Mouse (Mus musculus) left cerebral cortex, adult 2 months (tissue): ENCODE results near the gene Chic2. TPM values are rescaled to one million over a fixed set of nuclear protein-coding genes. Genes with fewer than 3 reads are reported as not detected.
A peak's percentile ranks its signal among the peaks of the same experiment; 100 is the strongest.

Experiments
- DNase-seq, 2 experiments: peaks; one replicate each; pipeline ENCODE4 v3.0.0; 2021 to 2022; ENCODE audit warnings: low spot score in 2 of 2, mixed read lengths in 1 of 2; ENCODE audit errors: extremely low spot score in 1 of 2
- H3K27ac ChIP-seq: fragments of 200-600 bp; 2 replicates; pipeline ENCODE4 v1.8.1; 2022
- H3K4me3 ChIP-seq: fragments of 200-600 bp; 2 replicates; pipeline ENCODE4 v1.8.1; 2022
- CTCF ChIP-seq: fragments of 200-600 bp; IDR thresholded peaks from 2 replicates; pipeline ENCODE4 v1.8.1; 2022; ENCODE audit warnings: antibody characterized with exemption, mild to moderate bottlenecking, moderate library complexity
- intact Hi-C: fragments of 180-260 bp; cut with DNase I; formaldehyde crosslinking; loops from one replicate; pipeline ENCODE4 v1.15.1; 2025
- total RNA-seq, 2 experiments: library from RNA; stranded (reverse); gene quantifications; 2 replicates each; pipeline ENCODE4 v1.2.3; 2021

The Chic2 gene
- total RNA-seq, 2 experiments from 2014 or later, result 18.1 to 19.9 TPM

DNA sequence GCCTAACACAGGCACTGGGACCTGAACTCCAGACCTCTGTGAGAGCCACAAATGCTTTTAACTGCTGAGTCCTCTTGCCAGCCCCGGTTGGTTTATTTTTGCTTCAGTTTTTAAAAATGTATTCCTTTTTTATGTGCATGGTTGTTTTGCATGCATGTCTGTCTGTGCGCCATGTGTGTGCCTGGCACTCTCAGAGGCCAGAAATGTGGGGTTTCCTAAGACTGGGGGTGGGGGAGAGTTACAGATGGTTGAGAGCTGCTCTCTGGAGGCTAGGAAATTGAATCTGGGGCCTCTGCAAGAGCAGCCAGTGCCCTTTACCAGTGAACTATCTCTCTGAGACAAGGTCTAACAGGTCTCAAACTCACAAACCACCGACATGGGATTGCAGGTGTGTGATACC is 76.7 kb downstream of the Chic2 start:
- DNase-seq, result no peak
- no peak for TF ChIP-seq CTCF
- intact Hi-C loops, result no loop called here
- no peak overlapping the region for H3K4me3 ChIP-seq
- no peak overlapping the region for H3K27ac ChIP-seq

DNA sequence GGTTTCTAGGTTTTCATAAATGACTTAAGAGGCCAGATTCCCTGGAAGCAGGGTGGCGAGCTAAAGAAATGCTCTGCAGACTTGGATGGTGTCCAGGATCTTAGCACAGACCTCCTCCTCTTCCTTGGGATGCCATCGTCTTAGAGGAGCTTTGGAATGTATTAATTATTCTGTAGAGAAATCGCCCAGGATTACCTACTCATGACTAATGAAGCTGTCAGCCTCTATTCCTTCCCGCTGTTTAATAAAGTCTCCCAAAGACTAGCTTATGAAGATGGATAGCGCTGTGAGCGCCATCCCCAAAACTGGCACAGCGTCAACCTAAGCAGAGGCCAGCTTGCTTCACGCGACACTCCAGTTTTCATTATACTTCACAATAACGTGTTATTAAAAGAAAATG is 77.7 kb downstream of the Chic2 start:
- no peak overlapping the region for H3K27ac ChIP-seq

DNA sequence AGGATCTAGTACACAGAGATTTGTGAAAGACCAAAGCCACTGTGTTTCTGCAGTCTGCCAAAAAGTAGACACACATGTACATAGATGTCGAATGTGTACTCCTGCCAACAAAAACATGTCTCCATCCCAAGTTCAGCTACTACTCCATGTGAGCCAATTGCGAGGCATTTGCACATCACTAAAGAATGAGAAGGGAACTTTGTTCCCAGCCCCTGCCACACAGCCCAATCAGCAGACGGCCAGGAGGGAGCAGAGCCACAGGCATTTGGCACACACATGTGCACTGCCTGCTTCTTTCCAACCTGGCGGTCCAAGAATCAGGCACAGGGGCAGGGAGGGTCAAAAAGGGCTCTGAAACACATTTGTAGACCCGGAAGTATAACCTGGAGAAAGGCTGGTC is 81.8 kb downstream of the Chic2 start:
- TF ChIP-seq CTCF, result no peak
- intact Hi-C loops, result loop anchor here (5.0 kb wide), 1 partner anchor 80 kb away; the partner anchor contains the start of gene Chic2
- no peak for DNase-seq
- no peak overlapping the region for H3K27ac ChIP-seq
- no peak overlapping the region for H3K4me3 ChIP-seq

More for the DNA sequence above, 77.7 kb downstream of the Chic2 start:
- DNase-seq, result no peak
- TF ChIP-seq CTCF, result no peak
- intact Hi-C loops, result no loop called here
- no peak overlapping the region for H3K4me3 ChIP-seq

DNA sequence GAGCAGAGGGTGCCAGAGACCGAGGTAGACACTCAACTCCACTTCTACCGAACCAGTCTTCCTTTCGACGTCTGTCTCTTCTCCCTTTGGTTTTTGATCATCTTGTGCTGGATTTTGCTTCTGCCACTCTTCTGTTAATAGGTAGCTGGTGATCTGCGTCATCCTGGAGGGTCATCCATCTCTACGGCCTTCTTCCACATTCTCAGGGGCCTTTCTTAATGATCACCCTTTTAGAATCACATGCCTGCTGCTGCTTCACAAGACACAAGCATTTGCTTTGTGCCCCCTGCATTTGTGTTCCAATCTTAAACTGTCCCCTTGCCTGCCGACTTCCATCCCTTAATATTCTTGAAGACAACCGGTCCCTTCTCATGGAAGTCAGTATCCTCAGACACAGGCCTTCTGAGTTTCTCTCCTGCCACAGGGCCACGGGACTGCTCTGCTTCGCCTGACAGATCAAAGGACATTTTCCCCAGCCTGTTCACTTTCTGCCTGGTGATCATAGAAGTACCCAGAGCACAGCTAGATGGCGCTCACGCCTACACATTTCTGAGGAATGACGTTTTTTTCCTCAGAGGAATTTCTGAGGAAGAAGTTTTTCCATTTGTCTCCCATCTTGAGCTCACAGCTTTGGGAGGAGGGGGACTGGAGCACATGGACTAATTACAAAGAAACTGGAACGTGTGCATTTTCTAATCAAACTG is 83.6 kb downstream of the Chic2 start:
- intact Hi-C loops, result loop anchor here (1.0 to 5.0 kb wide), 2 partner anchors 81 to 181 kb away; partner anchors contain the start of gene Chic2
- TF ChIP-seq CTCF, result peak; percentile 68

DNA sequence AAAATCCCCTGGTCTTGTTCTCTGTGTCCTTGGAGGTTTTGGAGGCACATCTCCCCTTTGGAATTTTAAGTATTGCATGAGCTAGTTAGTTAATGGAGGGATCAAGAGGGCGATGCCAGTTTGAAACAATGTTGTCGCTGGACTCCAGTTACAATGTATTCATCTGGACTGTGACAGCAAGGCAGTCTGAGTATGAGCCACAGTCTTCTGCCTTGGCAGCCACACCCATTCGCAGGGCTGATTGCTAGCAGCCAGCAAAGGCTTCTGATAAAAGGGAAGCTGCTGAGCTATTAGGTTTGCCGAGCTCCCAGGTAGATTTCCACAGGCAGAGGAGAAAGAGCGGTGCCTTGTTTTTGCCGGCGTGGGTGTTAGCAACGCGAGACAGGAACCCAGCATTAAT is 84.3 kb downstream of the Chic2 start:
- DNase-seq, result no peak
- Histone ChIP-seq H3K4me3 (no peak overlapping the region), H3K27ac (no peak overlapping the region)
- intact Hi-C loops, result loop anchor here (5.0 kb wide), 1 partner anchor 82 kb away; the partner anchor contains the start of gene Chic2
- no peak for TF ChIP-seq CTCF

More for the DNA sequence above, 83.6 kb downstream of the Chic2 start:
- peak; percentile 32 to 37 for DNase-seq
- Histone ChIP-seq H3K4me3 (no peak overlapping the region), H3K27ac (no peak overlapping the region)

DNA sequence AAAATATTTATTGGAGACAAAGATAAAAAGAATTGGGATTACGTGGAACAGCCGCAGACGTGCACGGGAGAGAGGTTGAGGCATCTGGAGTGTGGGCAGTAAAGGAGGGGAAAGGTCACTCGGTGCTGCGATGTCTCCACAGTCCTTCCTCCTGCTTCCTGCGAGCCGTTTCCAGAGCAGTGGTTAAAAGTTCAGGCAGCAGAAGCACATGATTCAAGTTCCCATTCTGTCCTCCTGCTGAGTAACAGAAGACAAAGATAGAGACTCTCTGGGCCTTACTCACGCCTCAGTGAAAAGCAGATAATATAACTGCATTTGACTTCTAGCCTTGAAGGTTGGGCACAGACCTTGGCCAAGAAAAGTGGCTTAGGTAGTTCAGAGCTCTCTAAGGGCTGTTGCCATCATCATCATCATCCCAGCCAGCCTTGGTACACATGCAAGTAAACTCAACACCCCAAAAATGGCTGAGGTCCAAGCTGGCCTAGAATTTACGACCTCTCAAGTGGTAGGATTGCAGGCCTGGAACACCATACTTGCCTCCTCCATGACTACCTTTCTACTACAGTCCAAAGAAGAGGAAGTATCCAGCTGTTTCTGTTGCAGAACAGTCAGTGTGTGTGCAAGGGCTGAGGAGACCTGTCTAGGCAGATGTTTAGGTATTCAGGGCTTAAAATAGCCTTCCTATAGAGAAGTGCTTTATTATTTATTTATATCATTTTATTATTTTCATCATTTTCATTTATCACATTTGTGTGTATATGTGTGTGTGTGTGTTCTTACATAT is 87.1 kb downstream of the Chic2 start:
- H3K4me3 ChIP-seq, result no peak overlapping the region
- DNase-seq, result no peak
- intact Hi-C loops, result no loop called here
- no peak for TF ChIP-seq CTCF
- no peak overlapping the region for H3K27ac ChIP-seq

DNA sequence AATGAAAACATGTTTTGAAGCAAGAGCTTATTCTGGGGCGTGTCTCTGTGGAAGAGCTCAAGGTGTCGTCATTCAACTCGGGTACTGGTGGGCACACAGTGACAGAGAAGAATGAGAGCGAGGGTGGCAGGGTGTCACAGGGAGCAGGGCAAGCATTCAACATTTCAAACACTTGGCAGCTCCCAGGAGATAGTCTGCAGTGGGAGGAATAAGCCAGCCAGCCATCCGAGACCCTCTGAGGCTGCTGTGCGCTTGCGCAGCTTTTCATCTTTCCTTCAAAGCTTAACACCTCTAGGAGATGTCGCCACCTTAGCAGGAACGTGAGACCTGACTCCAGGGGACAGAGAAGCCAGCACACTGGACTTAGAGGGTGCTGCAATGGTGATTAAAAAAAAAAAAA is 88.2 kb downstream of the Chic2 start:
- Histone ChIP-seq H3K27ac (no peak overlapping the region), H3K4me3 (no peak overlapping the region)
- TF ChIP-seq CTCF, result no peak
- no peak for DNase-seq
- intact Hi-C loops, result no loop called here

DNA sequence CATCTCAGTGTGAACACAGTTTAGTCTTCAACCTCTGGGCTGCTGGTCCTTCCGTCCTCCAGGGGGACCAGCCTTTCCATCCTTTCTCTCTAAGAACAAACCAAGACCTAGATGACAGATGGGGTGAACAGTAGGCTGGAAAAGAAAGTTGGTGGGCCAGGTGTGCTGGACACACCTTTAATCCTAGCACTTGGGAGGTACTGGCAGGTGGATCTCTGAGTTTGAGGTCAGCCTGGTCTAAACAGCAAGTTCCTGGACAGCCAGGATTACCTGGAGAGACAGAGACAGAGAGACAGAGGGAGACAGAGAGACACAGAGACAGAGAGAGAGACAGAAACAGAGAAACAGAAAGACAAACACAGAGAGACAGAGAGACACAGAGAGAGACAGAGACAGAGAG is 89.0 kb downstream of the Chic2 start:
- intact Hi-C loops, result no loop called here
- no peak overlapping the region for H3K27ac ChIP-seq
- no peak for TF ChIP-seq CTCF
- no peak overlapping the region for H3K4me3 ChIP-seq
- no peak for DNase-seq

DNA sequence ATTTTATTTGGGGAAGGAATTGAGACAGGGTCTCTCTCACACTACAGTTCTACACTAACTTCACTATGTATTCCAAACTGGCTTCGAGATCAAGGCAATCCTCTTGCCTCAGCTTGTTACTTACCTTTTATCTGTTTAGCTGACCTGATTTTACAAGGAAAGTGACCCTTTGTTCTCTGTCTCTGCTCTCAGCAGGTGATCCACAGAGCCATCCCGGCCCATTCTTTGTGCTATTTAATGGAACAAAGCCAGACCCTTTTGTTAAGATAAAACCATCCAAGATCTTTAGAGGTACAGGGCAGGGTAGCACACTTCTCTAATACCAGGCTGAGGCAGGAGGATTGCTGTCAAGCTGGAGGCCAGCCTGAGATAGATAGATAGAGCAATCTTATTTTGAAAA is 91.6 kb downstream of the Chic2 start:
- intact Hi-C loops, result no loop called here
- no peak for TF ChIP-seq CTCF

DNA sequence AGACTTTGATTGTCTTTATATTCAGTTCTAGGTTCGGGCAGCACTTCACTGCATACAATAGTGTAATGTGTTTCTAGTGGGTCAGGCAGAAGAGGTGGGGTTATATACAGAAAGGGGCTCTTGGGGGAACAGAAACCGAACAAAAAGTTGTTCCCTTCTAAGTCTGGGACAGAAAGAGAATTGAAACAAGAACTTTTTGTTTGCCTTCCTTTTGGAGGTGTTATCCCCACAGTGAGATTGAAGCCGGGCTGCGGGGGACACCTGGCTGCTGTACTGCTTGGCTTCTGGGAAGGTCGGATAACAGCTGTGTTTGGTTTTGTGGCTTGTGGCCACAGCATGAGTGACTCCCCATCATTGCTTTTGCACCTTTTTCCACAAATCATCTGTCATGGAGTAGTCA is 93.2 kb downstream of the Chic2 start:
- intact Hi-C loops, result no loop called here
- Histone ChIP-seq H3K4me3 (no peak overlapping the region), H3K27ac (no peak overlapping the region)
- no peak for DNase-seq
- no peak for TF ChIP-seq CTCF

More for the DNA sequence above, 91.6 kb downstream of the Chic2 start:
- no peak overlapping the region for H3K4me3 ChIP-seq
- H3K27ac ChIP-seq, result no peak overlapping the region
- no peak for DNase-seq

DNA sequence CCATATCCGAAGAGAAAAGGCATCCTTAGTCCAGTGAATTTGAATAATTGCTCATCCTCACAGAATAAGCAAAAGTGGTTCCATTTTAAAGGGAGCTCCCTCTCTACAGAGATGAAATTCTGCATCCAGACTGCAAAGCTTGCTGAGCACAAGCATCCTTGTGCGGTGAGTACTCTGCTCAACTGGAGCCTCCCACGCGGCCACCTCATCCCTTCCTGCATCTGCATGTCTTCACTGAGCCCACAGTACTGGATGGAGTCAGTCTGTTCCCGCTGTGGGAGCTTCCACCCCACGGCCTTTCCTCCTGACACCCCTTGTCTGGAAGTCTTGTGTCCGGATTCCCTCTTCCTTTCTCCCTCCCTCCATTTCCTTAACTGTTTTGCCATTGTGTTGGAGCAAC is 95.3 kb downstream of the Chic2 start:
- no peak for TF ChIP-seq CTCF
- peak in 1 of 2 experiments; percentile 33 for DNase-seq
- no peak overlapping the region for H3K4me3 ChIP-seq
- intact Hi-C loops, result loop anchor here (10.0 kb wide), 1 partner anchor 514 kb away; no protein-coding TSS in a partner anchor
- no peak overlapping the region for H3K27ac ChIP-seq

DNA sequence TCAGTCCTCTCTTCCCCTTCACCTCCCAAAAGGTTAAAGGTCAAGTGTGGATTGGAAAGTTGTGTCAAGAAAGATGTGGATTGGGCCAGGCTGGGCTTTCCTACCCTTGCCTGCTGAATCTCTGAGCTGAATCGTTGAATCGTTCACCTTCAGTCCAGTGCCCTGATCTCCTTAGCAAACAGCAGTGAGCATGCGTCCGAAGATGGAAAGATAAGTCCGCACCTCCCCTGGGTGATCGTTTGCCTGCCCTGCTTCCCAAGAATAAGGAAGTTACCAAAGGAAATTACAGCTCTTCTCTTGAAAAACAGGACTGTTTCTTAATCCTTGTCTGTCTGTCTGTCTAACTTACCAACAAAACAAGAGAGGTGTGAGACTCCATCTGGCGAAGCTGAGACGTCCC is 96.1 kb downstream of the Chic2 start:
- TF ChIP-seq CTCF, result no peak
- H3K4me3 ChIP-seq, result no peak overlapping the region
- intact Hi-C loops, result loop anchor here (10.0 kb wide), 1 partner anchor 514 kb away; no protein-coding TSS in a partner anchor
- DNase-seq, result no peak
- H3K27ac ChIP-seq, result no peak overlapping the region

Other genes starting within 250 kb of the Chic2 start
- under 1 TPM in 1 of 2 experiments, not detected in 1; 0.28 TPM for gene Gsx2, start 30.8 kb upstream of the Chic2 start, total RNA-seq
- gene Pdgfra, start 107.5 kb upstream of the Chic2 start, total RNA-seq, result 10 to 100 TPM; 38.0 to 41.6 TPM